Mouse (Mus musculus): ENCODE measurements around the gene Gm21992. TPM values are rescaled to one million over a fixed set of nuclear protein-coding genes. Genes with fewer than 3 reads are reported as not detected.
A peak's percentile ranks its signal among the peaks of the same experiment; 100 is the strongest.
"Not testable (repeated sequence)": the region's sequence is repeated elsewhere in the genome, so short reads cannot be mapped to it uniquely, and the experiment has no call there.

The Gm21992 gene
- total RNA-seq, 2 experiments from 2014 or later = 26.6 to 27.2 TPM

- DNase-seq (ENCODE audit: low spot score in 2 of 2) = no peak
- H3K4me3 ChIP-seq = no peak overlapping the region
- no peak for TF ChIP-seq CTCF (conservative IDR thresholded peaks at IDR 0.05)
- H3K27ac ChIP-seq = no peak overlapping the region
These were observed 8.1 kb downstream of the Gm21992 start for GRCm38 (mm10) chr19:4803283-4803682.

GRCm38 (mm10) chr19:4802691-4803091, 8.7 kb downstream of the Gm21992 start:
- Histone ChIP-seq H3K4me3 (no peak overlapping the region), H3K27ac (no peak overlapping the region)
- TF ChIP-seq CTCF (conservative IDR thresholded peaks at IDR 0.05) = no peak
- DNase-seq (ENCODE audit: low spot score in 2 of 2) = no peak

- no peak for TF ChIP-seq CTCF (conservative IDR thresholded peaks at IDR 0.05)
- DNase-seq (ENCODE audit: low spot score in 2 of 2) = no peak
- H3K27ac ChIP-seq = no peak overlapping the region
- H3K4me3 ChIP-seq = no peak overlapping the region
These were observed 12.3 kb downstream of the Gm21992 start for GRCm38 (mm10) chr19:4799083-4799482.

- TF ChIP-seq CTCF (conservative IDR thresholded peaks at IDR 0.05) = no peak
- H3K4me3 ChIP-seq = no peak overlapping the region
- DNase-seq (ENCODE audit: low spot score in 2 of 2) = no peak
- no peak overlapping the region for H3K27ac ChIP-seq
These were observed 13.6 kb downstream of the Gm21992 start for GRCm38 (mm10) chr19:4797846-4798245.

GRCm38 (mm10) chr19:4795929-4796328, 15.5 kb downstream of the Gm21992 start:
- Histone ChIP-seq H3K4me3 (no peak overlapping the region), H3K27ac (no peak overlapping the region)
- TF ChIP-seq CTCF (conservative IDR thresholded peaks at IDR 0.05) = no peak
- no peak for DNase-seq (ENCODE audit: low spot score in 2 of 2)

- Histone ChIP-seq H3K27ac (peak within 1 kb of the TSS; percentile 92), H3K4me3 (peak within 1 kb of the TSS; percentile 95)
- no peak for TF ChIP-seq CTCF (conservative IDR thresholded peaks at IDR 0.05)
- DNase-seq (ENCODE audit: low spot score in 2 of 2) = peak; percentile 97 to 98
These were observed 17.5 kb downstream of the Gm21992 start, which contains the start of gene Rbm4 for GRCm38 (mm10) chr19:4793831-4794422. Rbm4 (minus strand) TSS chr19:4793901.

GRCm38 (mm10) chr19:4793281-4793830, 18.1 kb downstream of the Gm21992 start:
- DNase-seq (ENCODE audit: low spot score in 2 of 2) = no peak
- TF ChIP-seq CTCF (conservative IDR thresholded peaks at IDR 0.05) = no peak
- peak overlapping the region; percentile 95 for H3K4me3 ChIP-seq
- peak overlapping the region; percentile 92 for H3K27ac ChIP-seq

GRCm38 (mm10) chr19:4786313-4786712, 25.1 kb downstream of the Gm21992 start:
- no peak for TF ChIP-seq CTCF (conservative IDR thresholded peaks at IDR 0.05)
- no peak overlapping the region for H3K4me3 ChIP-seq
- no peak for DNase-seq (ENCODE audit: low spot score in 2 of 2)
- H3K27ac ChIP-seq = no peak overlapping the region

- no peak overlapping the region for H3K27ac ChIP-seq
- H3K4me3 ChIP-seq = no peak overlapping the region
- DNase-seq (ENCODE audit: low spot score in 2 of 2) = no peak
- no peak for TF ChIP-seq CTCF (conservative IDR thresholded peaks at IDR 0.05)
These were observed 26.2 kb downstream of the Gm21992 start for GRCm38 (mm10) chr19:4785206-4785605.

GRCm38 (mm10) chr19:4782891-4783290, 28.5 kb downstream of the Gm21992 start:
- no peak for DNase-seq (ENCODE audit: low spot score in 2 of 2)
- TF ChIP-seq CTCF (conservative IDR thresholded peaks at IDR 0.05) = no peak
- Histone ChIP-seq H3K27ac (no peak overlapping the region), H3K4me3 (no peak overlapping the region)

GRCm38 (mm10) chr19:4772785-4773184, 38.6 kb downstream of the Gm21992 start:
- DNase-seq (ENCODE audit: low spot score in 2 of 2) = no peak
- Histone ChIP-seq H3K27ac (no peak overlapping the region), H3K4me3 (no peak overlapping the region)
- no peak for TF ChIP-seq CTCF (conservative IDR thresholded peaks at IDR 0.05)

GRCm38 (mm10) chr19:4767507-4768148, 43.8 kb downstream of the Gm21992 start:
- TF ChIP-seq CTCF (conservative IDR thresholded peaks at IDR 0.05) = no peak
- Histone ChIP-seq H3K4me3 (no peak overlapping the region), H3K27ac (no peak overlapping the region)
- no peak for DNase-seq (ENCODE audit: low spot score in 2 of 2)

GRCm38 (mm10) chr19:4762876-4763275, 48.5 kb downstream of the Gm21992 start:
- TF ChIP-seq CTCF (conservative IDR thresholded peaks at IDR 0.05) = peak; percentile 41
- no peak overlapping the region for H3K4me3 ChIP-seq

GRCm38 (mm10) chr19:4760544-4760943, 50.9 kb downstream of the Gm21992 start:
- H3K27ac ChIP-seq; DNase-seq (ENCODE audit: low spot score in 2 of 2); H3K4me3 ChIP-seq: not testable (repeated sequence)

More at GRCm38 (mm10) chr19:4762876-4763275, 48.5 kb downstream of the Gm21992 start:
- DNase-seq (ENCODE audit: low spot score in 2 of 2) = no peak
- no peak overlapping the region for H3K27ac ChIP-seq
